Mouse (Mus musculus) C2C12 (cell line): ENCODE data around the gene Fndc1.

Experiments used
- CEBPB ChIP-seq: IDR thresholded peaks from one replicate; pipeline ENCODE4 v1.6.1; 2011; ENCODE audit warnings: low read depth, mild to moderate bottlenecking, control low read depth, moderate library complexity
- CTCF ChIP-seq: IDR thresholded peaks from one replicate; pipeline ENCODE4 v1.5.1; 2011; ENCODE audit not compliant: control insufficient read depth, insufficient read depth, insufficient read length
- MAX ChIP-seq: IDR thresholded peaks from one replicate; pipeline ENCODE4 v1.6.1; 2011; ENCODE audit warnings: mild to moderate bottlenecking, control low read depth
- MYOD1 ChIP-seq: IDR thresholded peaks from one replicate; pipeline ENCODE4 v1.6.1; 2011; ENCODE audit warnings: low read depth; ENCODE audit not compliant: control insufficient read depth, insufficient read length
- USF1 ChIP-seq: IDR thresholded peaks from one replicate; pipeline ENCODE4 v1.6.1; 2011; ENCODE audit warnings: low read depth, mild to moderate bottlenecking, control low read depth, moderate library complexity

DNA sequence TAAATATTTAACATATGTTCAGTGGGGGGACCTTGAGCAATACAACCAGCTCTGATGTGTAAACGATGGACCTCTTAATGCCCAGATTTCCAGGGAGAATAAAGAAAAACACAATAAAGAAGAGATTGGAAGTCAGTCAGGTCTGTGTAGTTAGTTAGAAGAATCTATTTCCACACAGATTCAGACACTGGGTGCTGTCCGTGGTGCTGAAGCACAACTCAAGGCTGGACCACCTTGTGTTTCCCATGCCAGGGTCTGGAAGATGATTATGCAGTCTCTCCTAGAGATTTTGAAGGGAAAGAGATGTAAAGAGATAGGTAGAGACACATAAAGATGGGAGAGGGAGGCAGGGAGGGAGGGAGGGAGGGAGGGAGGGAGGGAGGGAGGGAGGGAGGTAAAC lies 86.1 kb downstream of the Fndc1 start:
- TF ChIP-seq USF1 = no peak
- TF ChIP-seq CTCF = no peak
- no peak for TF ChIP-seq MAX
- TF ChIP-seq CEBPB = no peak
- TF ChIP-seq MYOD1 = no peak
